ENCODE assay signal across 16 mouse cellular contexts in genomic region chr17:5316489-5316888, GRCm38 (mm10).
DNase-seq lines count a peak whose midpoint lies in the region; ATAC-seq and TF ChIP-seq lines count a peak whose summit lies in the region.
"Had no signal": no experiment of that assay in that cellular context is flagged by ENCODE, and none has a peak within 500 bp of the region (broad histone marks: within the 10 kb centered on the region; RNA-seq: fewer than 3 reads in every experiment).

No protein-coding gene starts in this region.

- no peak for DNase-seq in spleen, adult 2 months (ENCODE audit: low read depth in 1 of 2, low spot score in 2 of 2)
- DNase-seq in spleen, adult 18-20 months = no peak
- no peak for DNase-seq in brain, embryonic 14.5 days (ENCODE audit: low read depth)
- DNase-seq in splenic B cell, adult 2 months (ENCODE audit: low read depth, low spot score) = peak; percentile 79
- no peak for DNase-seq in layer of hippocampus, adult 9-11 months
- DNase-seq: embryo, embryonic 11 days; gastrocnemius, postnatal 36 days; heart, postnatal 4 days; lung, postnatal 36 days; right cerebral cortex, postnatal 14 days had no signal

- TF ChIP-seq POLR2A in spleen, adult 2 months (IDR thresholded peaks at IDR 0.05; ENCODE audit: low read depth, low read length) = no peak
- TF ChIP-seq POLR2A in brain, embryonic 14.5 days (IDR thresholded peaks at IDR 0.05; ENCODE audit: borderline replicate concordance, extremely low read depth, insufficient read depth, insufficient read length, poor library complexity, severe bottlenecking) = no peak

- 77% methylated on average over 7 of the region's 7 CpGs for WGBS in intestine, postnatal 0 days
- 79% methylated on average over 7 of the region's 7 CpGs for WGBS in intestine, embryonic 16.5 days
- WGBS in spleen, adult 2 months = 23% methylated on average over 7 of the region's 7 CpGs
- WGBS in hindbrain, embryonic 12.5 days = 87% methylated on average over 7 of the region's 7 CpGs

- no peak overlapping the region for H3K4me3 ChIP-seq in intestine, postnatal 0 days (ENCODE audit: low read depth, low read length)
- no peak overlapping the region for H3K4me3 ChIP-seq in intestine, embryonic 16.5 days (ENCODE audit: low read length)
- H3K4me3 ChIP-seq in spleen, adult 2 months (ENCODE audit: extremely low read depth, insufficient read depth, insufficient read length) = no peak overlapping the region
- H3K4me3 ChIP-seq in hindbrain, embryonic 12.5 days = no peak overlapping the region
- H3K4me3 ChIP-seq: forebrain, embryonic 10.5 days; kidney, embryonic 15.5 days; neural tube, embryonic 12.5 days had no signal

- no peak overlapping the region for H3K4me2 ChIP-seq in intestine, postnatal 0 days (replicated peaks; ENCODE audit: low read depth)
- H3K4me2 ChIP-seq in intestine, embryonic 16.5 days (ENCODE audit: low read depth, low read length) = no peak overlapping the region
- H3K4me2 ChIP-seq in hindbrain, embryonic 12.5 days (replicated peaks) = no peak overlapping the region
- H3K4me2 ChIP-seq: kidney, embryonic 15.5 days; neural tube, embryonic 12.5 days had no signal

- TF ChIP-seq CTCF in intestine, postnatal 0 days (IDR thresholded peaks at IDR 0.05; ENCODE audit: low read depth) = peak; percentile 55
- TF ChIP-seq CTCF in spleen, adult 2 months (IDR thresholded peaks at IDR 0.05; ENCODE audit: extremely low read depth, insufficient read depth, insufficient read length, insufficient replicate concordance) = peak; percentile 17; the same call in 1 of the 2 replicates
- peak; percentile 23; the same call in 1 of the 2 replicates for TF ChIP-seq CTCF in brain, embryonic 14.5 days (IDR thresholded peaks at IDR 0.05; ENCODE audit: borderline replicate concordance, extremely low read depth, insufficient read depth, insufficient read length)

- no peak overlapping the region for H3K27ac ChIP-seq in intestine, postnatal 0 days (ENCODE audit: low read depth, low read length)
- no peak overlapping the region for H3K27ac ChIP-seq in intestine, embryonic 16.5 days (ENCODE audit: low read length)
- H3K27ac ChIP-seq in spleen, adult 2 months (ENCODE audit: insufficient read depth, low read length) = no peak overlapping the region
- no peak overlapping the region for H3K27ac ChIP-seq in hindbrain, embryonic 12.5 days
- H3K27ac ChIP-seq: forebrain, embryonic 10.5 days; kidney, embryonic 15.5 days; neural tube, embryonic 12.5 days had no signal

- ATAC-seq in intestine, postnatal 0 days = no peak
- ATAC-seq in intestine, embryonic 16.5 days = no peak
- ATAC-seq in hindbrain, embryonic 12.5 days (ENCODE audit: low FRiP score) = no peak

- H3K36me3 ChIP-seq in intestine, postnatal 0 days (ENCODE audit: control insufficient read depth, insufficient read depth) = peaks cover 57% of the 10 kb centered on the region
- 0 out of 2 replicates have a peak, but pooled peaks cover 2% of the 10 kb centered on the region for H3K36me3 ChIP-seq in intestine, embryonic 16.5 days (ENCODE audit: control insufficient read depth, insufficient read depth, low read length)
- H3K36me3 ChIP-seq in spleen, adult 2 months (ENCODE audit: control insufficient read depth, insufficient read depth, low read length) = peaks cover 30% of the 10 kb centered on the region
- peaks cover 13% of the 10 kb centered on the region; the same call in 1 of the 2 replicates for H3K36me3 ChIP-seq in splenic B cell, adult 2 months (ENCODE audit: control insufficient read depth, insufficient read depth, low read length, poor library complexity, severe bottlenecking)
- peaks cover 50% of the 10 kb centered on the region for H3K36me3 ChIP-seq in hindbrain, embryonic 12.5 days

- no peak overlapping the region for H3K9ac ChIP-seq in intestine, postnatal 0 days (ENCODE audit: low read depth, low read length)
- no peak overlapping the region for H3K9ac ChIP-seq in intestine, embryonic 16.5 days (ENCODE audit: low read depth, low read length)
- no peak overlapping the region for H3K9ac ChIP-seq in hindbrain, embryonic 12.5 days
- H3K9ac ChIP-seq: kidney, embryonic 15.5 days; neural tube, embryonic 12.5 days had no signal

- no peaks in the 10 kb centered on the region for H3K27me3 ChIP-seq in intestine, postnatal 0 days (replicated peaks; ENCODE audit: control insufficient read depth, insufficient read depth, low read length)
- no peaks in the 10 kb centered on the region for H3K27me3 ChIP-seq in intestine, embryonic 16.5 days (replicated peaks; ENCODE audit: control insufficient read depth, insufficient read depth, low read length)
- H3K27me3 ChIP-seq in spleen, adult 2 months (ENCODE audit: control insufficient read depth, insufficient read depth, low read length) = no peaks in the 10 kb centered on the region
- H3K27me3 ChIP-seq in splenic B cell, adult 2 months (ENCODE audit: control insufficient read depth, insufficient read depth, low read length, poor library complexity, severe bottlenecking) = no peaks in the 10 kb centered on the region
- peaks cover 5% of the 10 kb centered on the region; the same call in 1 of the 2 replicates for H3K27me3 ChIP-seq in hindbrain, embryonic 12.5 days
- H3K27me3 ChIP-seq: kidney, embryonic 15.5 days had no signal

- H3K4me1 ChIP-seq in intestine, postnatal 0 days (replicated peaks; ENCODE audit: control insufficient read depth, insufficient read depth, low read length) = no peaks in the 10 kb centered on the region
- H3K4me1 ChIP-seq in intestine, embryonic 16.5 days (ENCODE audit: control insufficient read depth, insufficient read depth, low read length) = peaks cover 6% of the 10 kb centered on the region; the same call in 1 of the 2 replicates
- no peaks in the 10 kb centered on the region for H3K4me1 ChIP-seq in spleen, adult 2 months (ENCODE audit: control insufficient read depth, insufficient read depth, insufficient read length)
- H3K4me1 ChIP-seq in hindbrain, embryonic 12.5 days = no peaks in the 10 kb centered on the region
- H3K4me1 ChIP-seq: neural tube, embryonic 12.5 days had no signal

- H3K9me3 ChIP-seq in intestine, postnatal 0 days (ENCODE audit: control insufficient read depth) = no peaks in the 10 kb centered on the region
- no peaks in the 10 kb centered on the region for H3K9me3 ChIP-seq in intestine, embryonic 16.5 days (ENCODE audit: control insufficient read depth, low read length)
- H3K9me3 ChIP-seq in hindbrain, embryonic 12.5 days (replicated peaks) = no peaks in the 10 kb centered on the region
- H3K9me3 ChIP-seq: forebrain, embryonic 10.5 days; kidney, embryonic 15.5 days; neural tube, embryonic 12.5 days had no signal
